Mouse (Mus musculus): ENCODE measurements around the gene Stab1. TPM values are rescaled to one million over a fixed set of nuclear protein-coding genes. Genes with fewer than 3 reads are reported as not detected.

The Stab1 gene
- total RNA-seq, 2 experiments from 2014 or later: 0.27 to 0.40 TPM

- ATAC-seq (ENCODE audit: poor library complexity, severe bottlenecking): no peak
Measured at GRCm38 (mm10) chr14:31133023-31133665, 35.3 kb downstream of the Stab1 start.

DNA sequence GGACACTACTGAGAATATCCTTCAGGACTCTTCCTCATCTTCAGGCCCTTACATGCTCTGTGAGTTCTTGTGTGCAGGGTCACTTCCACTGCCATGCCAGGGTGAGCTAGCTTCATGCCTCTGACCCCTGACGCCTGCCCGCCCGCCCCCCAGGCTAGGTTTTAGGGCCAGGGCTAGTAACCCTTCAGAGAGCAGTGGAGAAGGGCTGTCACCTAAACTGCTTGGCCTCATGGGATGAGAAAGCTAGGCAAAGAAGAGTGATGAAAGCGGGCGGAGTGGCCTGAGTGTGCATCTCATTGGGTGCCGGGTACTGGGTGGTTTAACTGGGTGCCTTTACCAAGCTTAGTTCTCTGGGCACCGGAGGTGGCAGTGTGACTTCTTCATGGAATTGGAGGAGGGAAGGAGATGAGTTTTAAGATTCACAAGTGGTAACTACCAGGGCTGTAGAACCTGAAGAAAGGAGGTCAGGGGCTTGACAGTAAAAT is 35.9 kb downstream of the Stab1 start:
- no peak for ATAC-seq (ENCODE audit: poor library complexity, severe bottlenecking)

DNA sequence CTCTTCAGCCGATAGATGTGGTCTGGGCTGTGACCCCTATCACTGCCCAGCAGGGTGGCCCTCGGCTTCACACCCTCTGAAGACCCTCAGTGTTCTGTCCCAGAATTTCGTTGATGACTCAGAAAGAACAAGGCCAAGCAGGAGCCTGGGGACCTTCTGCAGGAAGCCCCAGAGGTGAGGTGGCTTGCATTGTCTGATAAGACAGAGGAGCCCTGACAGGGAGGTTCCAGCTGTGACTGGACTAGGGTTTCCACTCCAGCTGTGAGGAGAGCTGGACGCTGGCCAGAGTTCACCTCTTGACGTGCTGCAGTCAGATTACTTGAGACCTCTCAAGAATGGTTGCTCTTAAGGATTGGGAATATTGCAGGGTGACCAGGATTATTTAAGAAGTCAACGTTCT is 36.4 kb downstream of the Stab1 start:
- no peak for ATAC-seq (ENCODE audit: poor library complexity, severe bottlenecking)

- no peak for ATAC-seq (ENCODE audit: poor library complexity, severe bottlenecking)
Measured at GRCm38 (mm10) chr14:31131272-31131821, 37.1 kb downstream of the Stab1 start.

- peak; percentile 71 for ATAC-seq (ENCODE audit: poor library complexity, severe bottlenecking)
Measured at GRCm38 (mm10) chr14:31130236-31131220, 37.9 kb downstream of the Stab1 start, which contains the start of gene Nt5dc2. Gene Nt5dc2 (plus strand): TSS chr14:31131053.

- ATAC-seq (ENCODE audit: poor library complexity, severe bottlenecking): no peak
Measured at GRCm38 (mm10) chr14:31129326-31130235, 38.9 kb downstream of the Stab1 start.

- ATAC-seq (ENCODE audit: poor library complexity, severe bottlenecking): peak; percentile 84
Measured at GRCm38 (mm10) chr14:31128826-31129219, 39.6 kb downstream of the Stab1 start, which contains the start of gene Smim4. Gene Smim4 (minus strand): TSS chr14:31128956.

GRCm38 (mm10) chr14:31128101-31128825 is 40.2 kb downstream of the Stab1 start:
- ATAC-seq (ENCODE audit: poor library complexity, severe bottlenecking): peak; percentile 28

GRCm38 (mm10) chr14:31126826-31127225 is 41.6 kb downstream of the Stab1 start:
- no peak for ATAC-seq (ENCODE audit: poor library complexity, severe bottlenecking)

DNA sequence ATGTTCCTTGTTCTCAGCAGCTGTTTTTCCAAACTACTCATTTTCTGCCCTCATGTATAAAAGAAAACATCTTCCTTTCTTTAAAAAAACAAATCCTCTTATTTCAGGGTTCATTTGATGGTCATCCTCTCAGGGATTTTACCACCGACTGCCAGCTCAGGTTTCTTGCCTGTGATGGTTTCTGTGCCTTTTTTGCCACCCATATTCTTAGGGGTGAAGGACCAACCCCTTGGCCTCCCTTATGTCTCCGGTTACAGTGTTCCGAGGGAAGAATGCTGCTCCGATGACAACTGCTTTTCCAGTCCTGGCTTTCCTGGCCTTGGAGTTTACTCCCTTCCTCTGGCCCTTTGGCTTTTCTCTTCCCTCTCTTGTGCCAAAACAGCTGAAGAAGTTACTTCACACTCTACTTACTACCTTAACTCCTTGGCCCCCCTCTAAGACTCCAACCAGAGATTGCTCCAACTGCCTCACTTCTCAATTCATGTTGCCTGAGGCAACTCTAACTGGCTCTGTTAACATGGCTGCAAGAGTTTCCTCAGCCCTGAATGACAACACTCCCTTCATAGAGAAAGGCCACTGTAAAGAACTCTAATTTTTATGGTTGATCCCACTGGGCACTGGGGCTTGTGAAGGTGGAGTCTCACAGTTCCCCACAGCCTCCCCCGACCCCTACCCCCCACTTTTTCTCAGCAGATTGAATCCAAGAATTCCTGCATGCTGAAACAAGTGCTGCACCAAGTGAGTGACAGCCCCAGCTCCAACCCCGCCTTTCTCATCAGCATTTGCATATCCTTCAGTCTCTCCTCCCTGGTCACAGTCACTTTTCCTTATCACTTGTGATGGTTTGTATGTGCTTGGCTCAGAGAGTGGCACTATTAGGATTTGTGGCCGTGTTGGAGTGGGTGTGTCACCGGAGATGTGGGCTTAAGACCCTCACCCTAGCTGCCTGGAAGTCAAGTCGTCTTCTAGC is 43.0 kb downstream of the Stab1 start:
- ATAC-seq (ENCODE audit: poor library complexity, severe bottlenecking): 0 out of 2 replicates have a peak, but pooled peaks have one; percentile 9

DNA sequence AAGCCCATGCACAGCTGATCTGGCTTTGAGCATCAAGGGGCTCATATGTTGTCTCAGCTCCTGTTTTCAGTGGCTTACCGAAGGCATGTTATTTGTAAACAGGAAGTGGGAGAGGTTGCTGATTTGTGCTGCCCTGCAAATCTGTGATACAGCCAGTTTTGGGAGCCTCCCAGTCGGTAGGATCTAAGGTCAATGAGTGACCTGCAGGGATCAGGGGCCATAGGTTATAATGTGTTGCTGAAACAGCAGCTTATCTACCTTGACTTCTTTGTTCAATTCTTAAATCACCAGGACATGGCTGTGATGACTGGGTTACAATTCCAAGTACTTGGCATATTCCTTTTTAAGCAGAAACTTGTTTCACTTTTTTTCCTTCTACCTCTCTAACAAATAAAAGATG is 52.9 kb downstream of the Stab1 start:
- no peak for ATAC-seq (ENCODE audit: poor library complexity, severe bottlenecking)

- ATAC-seq (ENCODE audit: poor library complexity, severe bottlenecking): no peak
Measured at GRCm38 (mm10) chr14:31114011-31114410, 54.4 kb downstream of the Stab1 start.

- no peak for ATAC-seq (ENCODE audit: poor library complexity, severe bottlenecking)
Measured at GRCm38 (mm10) chr14:31112187-31112586, 56.3 kb downstream of the Stab1 start.

- ATAC-seq (ENCODE audit: poor library complexity, severe bottlenecking): no peak
Measured at GRCm38 (mm10) chr14:31110613-31111012, 57.8 kb downstream of the Stab1 start.

DNA sequence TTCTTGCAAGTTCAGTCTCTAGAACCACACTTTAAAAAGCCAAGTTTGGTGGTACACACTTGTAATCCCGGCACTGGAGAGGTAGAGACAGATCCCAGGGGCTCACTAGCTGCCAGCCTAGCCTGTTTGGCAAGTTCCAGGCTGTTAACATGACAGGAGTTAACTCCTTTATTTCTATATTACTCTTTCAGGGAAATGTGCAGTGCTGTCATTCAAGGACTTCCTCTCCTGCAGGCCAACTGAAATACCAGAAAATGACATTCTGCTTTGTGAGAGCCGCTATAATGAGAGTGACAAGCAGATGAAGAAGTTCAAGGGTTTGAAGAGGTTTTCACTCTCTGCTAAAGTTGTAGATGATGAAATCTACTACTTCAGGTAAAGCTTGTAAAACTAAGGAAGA is 63.3 kb downstream of the Stab1 start:
- no peak for ATAC-seq (ENCODE audit: poor library complexity, severe bottlenecking)

- ATAC-seq (ENCODE audit: poor library complexity, severe bottlenecking): no peak
Measured at GRCm38 (mm10) chr14:31089918-31090317, 78.5 kb downstream of the Stab1 start.

All from megakaryocyte, adult 5-6 weeks (primary cell).